Mouse (Mus musculus) hindbrain, embryonic 15.5 days (tissue): ENCODE data around the gene Tanc2. TPM values are rescaled to one million over a fixed set of nuclear protein-coding genes. Genes with fewer than 3 reads are reported as not detected.

Experiments used
- ATAC-seq: fragments of 200-750 bp; cut with Nextera tagmentation; 2 replicates; pipeline ENCODE4 v1.8.0; 2017; ENCODE audit warnings: low read depth, moderate number of reproducible peaks, moderate TSS enrichment; ENCODE audit not compliant: low FRiP score
- H3K27ac ChIP-seq: fragments of 300-500 bp; sonication (generic); replicated peaks from 2 replicates; pipeline ENCODE4 v1.5.1; 2015; ENCODE audit warnings: mild to moderate bottlenecking, inconsistent platforms
- H3K27me3 ChIP-seq: fragments of 300-500 bp; sonication (generic); 2 replicates; pipeline ENCODE4 v1.6.1; 2015; ENCODE audit warnings: control low read depth, inconsistent platforms
- H3K36me3 ChIP-seq: fragments of 300-500 bp; sonication (generic); 2 replicates; pipeline ENCODE4 v1.6.1; 2015; ENCODE audit warnings: control low read depth, inconsistent platforms
- H3K4me1 ChIP-seq: fragments of 300-500 bp; sonication (generic); replicated peaks from 2 replicates; pipeline ENCODE4 v1.6.1; 2015; ENCODE audit warnings: control low read depth, inconsistent platforms
- H3K4me2 ChIP-seq: fragments of 300-500 bp; sonication (generic); 2 replicates; pipeline ENCODE4 v1.6.1; 2015; ENCODE audit warnings: moderate library complexity, mild to moderate bottlenecking, inconsistent platforms
- H3K4me3 ChIP-seq: fragments of 300-500 bp; sonication (generic); 2 replicates; pipeline ENCODE4 v1.5.1; 2015; ENCODE audit warnings: mild to moderate bottlenecking, inconsistent platforms
- H3K9ac ChIP-seq: fragments of 300-500 bp; sonication (generic); 2 replicates; pipeline ENCODE4 v1.6.1; 2015; ENCODE audit warnings: inconsistent platforms
- H3K9me3 ChIP-seq: fragments of 300-500 bp; sonication (generic); 2 replicates; pipeline ENCODE4 v1.6.1; 2016; ENCODE audit warnings: control low read depth, inconsistent platforms
- WGBS: fragments of 180-500 bp; shearing (Covaris S2); methylation state at CpG from one replicate; pipeline ENCODE4 v1.1.7; 2015; 5-methylcytosine and 5-hydroxymethylcytosine counted together
- polyA plus RNA-seq: library from polyadenylated mRNA; unstranded; fragments of >200 nt; fragmentation: Nextera tagmentation; extraction: Ambion mirVana; gene quantifications from 2 replicates; pipeline ENCODE4 v1.2.1, GENCODE M21; 2015

The Tanc2 gene
- polyA plus RNA-seq, 1 experiment from 2014 or later: 50.8 TPM

DNA sequence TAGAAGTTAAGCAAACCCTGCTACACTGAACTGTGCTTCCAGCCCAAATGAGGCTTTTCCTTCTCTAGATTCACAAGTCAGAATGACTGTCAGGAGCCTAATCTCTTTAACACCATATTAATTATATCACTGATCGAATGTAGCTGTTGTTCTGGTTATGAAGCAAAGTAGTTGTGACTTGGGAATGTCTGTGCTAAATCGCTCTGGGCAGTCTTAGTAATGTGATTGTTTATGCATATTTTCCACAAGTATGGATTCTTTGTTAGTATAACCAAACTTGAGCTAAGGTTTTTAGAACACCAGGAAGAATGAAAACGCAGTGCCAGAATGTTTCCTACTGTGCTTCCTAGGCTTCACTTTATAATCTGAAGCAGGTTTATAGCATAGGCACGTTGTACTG, 170.6 kb downstream of the Tanc2 start:
- no peaks in the 10 kb centered on the region for H3K9me3 ChIP-seq
- H3K9ac ChIP-seq: no peak overlapping the region
- H3K27ac ChIP-seq: peak overlapping the region; percentile 23; the same call in 1 of the 2 replicates
- no peaks in the 10 kb centered on the region for H3K36me3 ChIP-seq
- ATAC-seq: no peak
- WGBS: 21% methylated on average over 4 of the region's 4 CpGs
- H3K4me2 ChIP-seq: no peak overlapping the region
- peaks cover 4% of the 10 kb centered on the region for H3K4me1 ChIP-seq
- no peaks in the 10 kb centered on the region for H3K27me3 ChIP-seq
- no peak overlapping the region for H3K4me3 ChIP-seq

DNA sequence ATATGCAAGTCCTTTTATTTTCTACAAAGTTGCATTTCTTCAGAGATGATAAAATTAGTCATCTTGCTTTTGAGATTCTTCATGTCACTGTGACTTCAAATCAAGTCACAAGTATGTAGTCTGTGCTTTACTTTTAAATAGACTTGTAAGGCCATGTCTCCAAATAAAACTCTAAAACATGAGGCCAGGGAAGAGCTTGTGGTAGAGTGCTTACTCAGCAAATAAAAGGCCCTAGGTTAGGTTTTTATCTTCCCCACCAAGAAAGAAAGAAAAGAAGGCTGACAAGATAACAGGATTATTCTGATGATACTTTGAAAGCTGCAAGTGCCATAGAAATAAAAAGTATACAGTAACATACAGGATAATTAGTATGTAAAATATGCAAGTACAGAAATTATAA, 188.0 kb downstream of the Tanc2 start:
- no peaks in the 10 kb centered on the region for H3K27me3 ChIP-seq
- no peak overlapping the region for H3K4me3 ChIP-seq
- H3K36me3 ChIP-seq: peaks cover 11% of the 10 kb centered on the region
- no peaks in the 10 kb centered on the region for H3K9me3 ChIP-seq
- no peak overlapping the region for H3K4me2 ChIP-seq
- H3K4me1 ChIP-seq: no peaks in the 10 kb centered on the region
- no peak overlapping the region for H3K27ac ChIP-seq
- ATAC-seq: no peak
- H3K9ac ChIP-seq: no peak overlapping the region

DNA sequence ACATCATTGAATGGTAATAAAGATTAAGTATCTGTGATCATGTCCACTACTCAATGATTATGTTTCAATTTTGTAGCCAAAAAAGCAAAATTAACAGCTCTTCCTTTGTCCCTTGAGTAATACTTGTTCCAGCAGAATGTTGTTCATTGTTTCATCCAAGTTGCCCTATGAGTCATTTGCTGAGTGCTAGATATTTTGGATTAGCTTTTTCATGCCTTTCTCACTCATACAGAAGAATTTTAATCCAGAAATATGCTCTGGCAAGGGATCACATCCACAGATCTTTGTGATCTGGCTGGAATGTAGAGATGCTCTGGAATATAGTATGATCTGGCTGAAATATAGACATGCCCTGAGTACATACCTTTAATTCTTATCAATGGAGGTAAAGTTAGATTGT, 202.7 kb downstream of the Tanc2 start:
- H3K4me1 ChIP-seq: no peaks in the 10 kb centered on the region
- no peaks in the 10 kb centered on the region for H3K27me3 ChIP-seq
- H3K9me3 ChIP-seq: no peaks in the 10 kb centered on the region
- no peaks in the 10 kb centered on the region for H3K36me3 ChIP-seq
- no peak overlapping the region for H3K4me2 ChIP-seq
- H3K27ac ChIP-seq: no peak overlapping the region
- no peak overlapping the region for H3K4me3 ChIP-seq
- no peak overlapping the region for H3K9ac ChIP-seq
- no peak for ATAC-seq

DNA sequence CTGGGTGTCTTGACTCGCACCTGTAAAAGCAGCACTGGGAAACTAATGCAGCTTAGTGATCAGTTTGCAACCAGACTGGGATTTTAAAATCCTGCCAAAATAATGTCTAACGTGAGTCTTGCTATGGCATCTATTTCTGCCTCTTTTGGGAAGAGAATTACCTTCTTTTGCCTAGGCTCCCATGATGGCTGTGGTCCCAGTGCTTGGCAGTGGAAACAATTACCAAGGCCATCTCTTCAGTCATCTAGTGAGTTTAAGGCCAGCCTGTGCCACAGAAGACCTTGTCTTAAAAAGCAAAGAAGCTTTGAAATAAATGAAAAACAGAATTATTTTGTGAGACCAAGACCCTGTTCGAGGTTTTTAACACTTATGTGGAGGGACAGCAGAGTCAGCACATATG, 213.9 kb downstream of the Tanc2 start:
- H3K9me3 ChIP-seq: no peaks in the 10 kb centered on the region
- no peaks in the 10 kb centered on the region for H3K4me1 ChIP-seq
- H3K9ac ChIP-seq: no peak overlapping the region
- H3K4me3 ChIP-seq: no peak overlapping the region
- H3K4me2 ChIP-seq: no peak overlapping the region
- no peak overlapping the region for H3K27ac ChIP-seq
- no peaks in the 10 kb centered on the region for H3K27me3 ChIP-seq
- no peaks in the 10 kb centered on the region for H3K36me3 ChIP-seq
- no peak for ATAC-seq
- 84% methylated on average over 3 of the region's 3 CpGs for WGBS

DNA sequence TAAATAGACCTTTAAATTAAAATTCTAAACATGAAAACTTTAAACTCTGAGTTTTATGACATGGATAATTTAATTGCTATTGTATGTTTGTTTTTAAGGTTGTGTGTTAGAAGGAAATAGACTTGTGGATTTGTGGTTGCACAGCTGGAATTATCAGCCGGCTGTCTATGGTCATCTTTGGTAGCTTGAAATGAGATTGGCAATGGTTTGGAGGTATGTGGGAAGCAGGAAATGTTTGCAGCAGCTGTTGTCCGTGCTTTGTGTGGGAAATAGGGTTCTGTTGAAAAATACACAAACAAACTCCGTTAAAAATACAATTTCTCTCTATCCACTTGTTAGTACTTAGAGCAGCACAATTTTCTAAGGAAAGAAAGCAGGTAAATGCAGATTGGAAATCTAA, 215.0 kb downstream of the Tanc2 start:
- no peaks in the 10 kb centered on the region for H3K36me3 ChIP-seq
- H3K27ac ChIP-seq: no peak overlapping the region
- no peak overlapping the region for H3K4me2 ChIP-seq
- no peak overlapping the region for H3K9ac ChIP-seq
- no peak overlapping the region for H3K4me3 ChIP-seq
- no peaks in the 10 kb centered on the region for H3K27me3 ChIP-seq
- H3K4me1 ChIP-seq: no peaks in the 10 kb centered on the region
- no peaks in the 10 kb centered on the region for H3K9me3 ChIP-seq
- 63% methylated on average over 3 of the region's 3 CpGs for WGBS
- ATAC-seq: no peak

DNA sequence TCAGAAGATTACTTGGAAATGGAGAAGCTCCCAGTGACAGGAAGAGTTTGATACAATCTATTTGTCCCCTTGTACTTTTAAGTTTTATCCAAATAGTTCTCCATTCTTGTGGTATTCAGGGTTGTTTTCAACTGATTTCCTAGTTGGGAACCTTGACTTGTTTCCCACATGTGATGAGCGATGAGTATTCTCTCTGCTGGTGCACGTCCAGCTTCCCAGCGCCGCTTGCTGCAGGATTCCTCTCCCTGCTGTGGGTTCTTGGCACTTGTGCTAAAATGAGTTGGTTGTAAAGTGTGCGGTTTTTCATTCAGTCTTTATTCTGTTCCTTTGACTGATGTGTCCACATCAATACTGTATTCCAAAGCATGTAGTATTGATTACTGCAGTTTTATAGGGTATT, 217.3 kb downstream of the Tanc2 start:
- Histone ChIP-seq H3K9me3 (no peaks in the 10 kb centered on the region), H3K4me2 (no peak overlapping the region), H3K36me3 (peaks cover 9% of the 10 kb centered on the region; the same call in 1 of the 2 replicates), H3K4me3 (no peak overlapping the region), H3K9ac (no peak overlapping the region), H3K4me1 (no peaks in the 10 kb centered on the region), H3K27ac (no peak overlapping the region), H3K27me3 (no peaks in the 10 kb centered on the region)
- WGBS: 85% methylated on average over 5 of the region's 5 CpGs
- ATAC-seq: no peak

DNA sequence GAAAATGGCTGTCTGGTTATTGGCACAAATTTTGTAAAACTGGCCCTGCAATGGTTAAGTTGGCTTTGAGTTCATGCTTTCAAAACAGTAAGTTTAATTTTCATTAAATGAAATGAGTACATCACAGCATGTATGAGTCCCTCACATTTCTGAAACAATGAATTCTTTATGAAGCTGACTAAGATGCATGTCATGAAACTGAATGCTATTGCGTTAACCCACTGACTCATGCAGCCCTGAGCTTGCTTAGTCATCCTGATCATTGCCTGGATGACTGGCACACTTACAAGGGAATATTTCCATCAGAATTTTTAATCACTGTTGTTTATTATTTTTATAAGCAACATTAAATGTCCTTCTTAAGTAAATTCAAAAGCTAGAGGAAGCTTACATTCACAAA, 233.5 kb downstream of the Tanc2 start:
- H3K36me3 ChIP-seq: no peaks in the 10 kb centered on the region
- WGBS: 41% methylated on average over 1 of the region's 1 CpGs
- H3K4me2 ChIP-seq: no peak overlapping the region
- no peak overlapping the region for H3K9ac ChIP-seq
- H3K9me3 ChIP-seq: no peaks in the 10 kb centered on the region
- ATAC-seq: no peak
- no peaks in the 10 kb centered on the region for H3K4me1 ChIP-seq
- H3K27ac ChIP-seq: no peak overlapping the region
- no peaks in the 10 kb centered on the region for H3K27me3 ChIP-seq
- no peak overlapping the region for H3K4me3 ChIP-seq

DNA sequence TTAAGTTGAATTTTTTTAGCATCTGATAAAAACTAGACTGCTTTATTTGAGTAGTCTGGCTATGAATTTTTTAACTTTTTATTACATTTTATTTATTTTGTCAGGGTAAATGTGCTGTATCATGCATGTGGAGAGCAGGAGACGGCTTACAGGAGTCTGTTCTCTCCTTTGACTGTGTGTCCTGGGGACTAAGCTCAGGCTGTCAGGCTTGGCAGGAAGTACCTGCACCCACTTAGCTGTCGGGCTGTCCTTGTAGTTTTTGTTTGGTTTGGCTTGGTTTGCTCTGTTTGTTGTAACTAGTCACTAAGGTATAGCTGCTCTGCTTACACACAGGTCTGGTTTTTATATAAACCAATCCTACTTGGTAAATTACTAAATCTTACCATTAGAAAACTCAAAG, 234.0 kb downstream of the Tanc2 start:
- no peaks in the 10 kb centered on the region for H3K4me1 ChIP-seq
- H3K27ac ChIP-seq: no peak overlapping the region
- ATAC-seq: no peak
- no peaks in the 10 kb centered on the region for H3K36me3 ChIP-seq
- 74% methylated on average over 2 of the region's 2 CpGs for WGBS
- H3K27me3 ChIP-seq: no peaks in the 10 kb centered on the region
- H3K4me3 ChIP-seq: no peak overlapping the region
- H3K9ac ChIP-seq: no peak overlapping the region
- no peaks in the 10 kb centered on the region for H3K9me3 ChIP-seq
- H3K4me2 ChIP-seq: no peak overlapping the region

DNA sequence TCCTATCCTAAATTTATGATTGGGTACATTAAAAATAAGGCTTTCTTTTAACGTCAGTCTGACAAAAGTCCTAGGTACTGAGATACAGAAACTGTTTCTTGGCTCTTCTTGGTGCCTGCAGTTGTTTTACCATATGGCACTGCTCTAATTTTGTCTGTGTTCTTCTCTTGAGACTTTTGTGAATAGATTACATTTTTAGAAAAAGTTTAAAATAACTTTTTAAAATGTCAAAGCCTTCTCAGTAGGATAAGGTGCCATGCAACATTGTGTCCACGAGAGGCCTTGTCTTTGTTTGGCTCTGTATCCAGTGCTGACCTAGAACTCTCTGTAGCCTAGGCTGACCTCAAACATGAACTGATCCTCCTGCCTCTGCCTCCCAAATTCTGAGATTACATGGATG, 238.4 kb downstream of the Tanc2 start:
- WGBS: 80% methylated on average over 2 of the region's 2 CpGs
- H3K4me3 ChIP-seq: no peak overlapping the region
- H3K9me3 ChIP-seq: no peaks in the 10 kb centered on the region
- H3K36me3 ChIP-seq: no peaks in the 10 kb centered on the region
- H3K4me1 ChIP-seq: no peaks in the 10 kb centered on the region
- no peak for ATAC-seq
- H3K4me2 ChIP-seq: no peak overlapping the region
- no peak overlapping the region for H3K27ac ChIP-seq
- no peaks in the 10 kb centered on the region for H3K27me3 ChIP-seq
- H3K9ac ChIP-seq: no peak overlapping the region

DNA sequence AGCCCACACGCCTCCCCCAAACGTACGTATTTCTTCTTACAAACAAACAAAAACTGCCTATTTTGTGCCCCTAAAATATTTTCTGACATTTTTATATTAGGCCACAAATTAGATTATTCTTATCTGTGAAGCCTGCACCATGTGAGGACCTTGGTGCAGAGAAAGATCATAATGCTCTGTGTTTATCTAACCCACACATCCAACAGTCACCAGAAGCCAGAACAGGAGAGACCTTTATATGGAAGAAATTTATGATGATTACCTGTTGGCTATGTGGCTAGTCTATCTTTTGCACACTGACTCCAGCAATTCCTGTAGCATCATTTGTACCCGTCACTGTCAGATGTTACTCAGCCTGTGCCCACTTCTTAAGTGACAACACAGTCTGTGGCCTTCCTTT, 245.4 kb downstream of the Tanc2 start:
- H3K27ac ChIP-seq: no peak overlapping the region
- peaks cover 13% of the 10 kb centered on the region for H3K36me3 ChIP-seq
- no peak overlapping the region for H3K4me2 ChIP-seq
- no peaks in the 10 kb centered on the region for H3K4me1 ChIP-seq
- H3K27me3 ChIP-seq: no peaks in the 10 kb centered on the region
- no peaks in the 10 kb centered on the region for H3K9me3 ChIP-seq
- WGBS: 95% methylated on average over 4 of the region's 4 CpGs
- H3K4me3 ChIP-seq: no peak overlapping the region
- ATAC-seq: no peak
- H3K9ac ChIP-seq: no peak overlapping the region

DNA sequence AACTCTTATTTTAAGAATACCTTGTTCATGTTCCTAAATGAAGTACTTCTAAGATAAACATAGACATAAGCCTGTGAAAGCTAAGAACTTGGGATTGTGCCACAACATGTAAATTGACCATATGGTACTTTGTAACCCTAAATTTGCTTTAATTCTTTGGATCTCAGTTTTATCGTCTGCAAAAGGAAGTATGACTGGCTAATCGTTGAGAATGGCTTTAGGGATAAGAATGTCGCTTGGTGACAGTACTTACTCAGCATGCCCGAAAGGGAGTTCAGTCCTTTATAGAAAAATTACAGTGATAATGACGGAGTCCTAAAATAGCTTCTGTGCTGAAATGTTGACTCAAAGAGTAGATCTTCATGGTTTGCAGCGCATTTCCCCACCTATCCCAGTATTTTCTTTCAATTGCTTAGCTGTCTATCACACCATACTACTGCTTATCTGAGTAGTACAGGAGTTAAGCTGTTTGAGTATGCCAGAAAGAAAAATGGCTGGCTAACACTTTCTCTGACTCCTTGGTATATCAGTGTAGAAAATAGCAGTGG, 246.6 kb downstream of the Tanc2 start:
- Histone ChIP-seq H3K36me3 (peaks cover 21% of the 10 kb centered on the region), H3K4me3 (no peak overlapping the region), H3K4me1 (no peaks in the 10 kb centered on the region), H3K4me2 (no peak overlapping the region), H3K9me3 (no peaks in the 10 kb centered on the region), H3K27me3 (no peaks in the 10 kb centered on the region), H3K27ac (no peak overlapping the region), H3K9ac (no peak overlapping the region)
- 87% methylated on average over 6 of the region's 6 CpGs for WGBS
- ATAC-seq: no peak

DNA sequence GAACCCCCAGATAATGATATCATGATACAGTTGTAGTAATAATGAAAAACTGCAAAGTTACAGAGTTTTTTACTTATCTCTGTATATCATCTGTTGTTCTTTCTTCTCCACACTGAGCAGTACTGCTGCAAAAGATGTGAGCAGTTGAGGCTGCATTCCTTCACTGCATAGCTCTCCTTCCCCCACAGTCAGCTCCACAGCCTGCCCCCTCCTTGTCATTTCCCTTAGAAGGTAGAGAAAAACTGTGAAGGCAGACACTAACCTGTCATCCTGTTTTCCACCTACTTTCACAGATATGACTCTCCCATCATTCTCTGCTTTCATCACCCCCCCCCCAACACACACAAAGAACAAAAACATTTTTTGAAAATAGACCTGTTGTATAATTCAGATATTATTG, 248.2 kb downstream of the Tanc2 start:
- Histone ChIP-seq H3K4me3 (no peak overlapping the region), H3K27me3 (no peaks in the 10 kb centered on the region), H3K9me3 (no peaks in the 10 kb centered on the region), H3K4me2 (no peak overlapping the region), H3K27ac (no peak overlapping the region), H3K9ac (no peak overlapping the region), H3K36me3 (peaks cover 29% of the 10 kb centered on the region), H3K4me1 (no peaks in the 10 kb centered on the region)
- ATAC-seq: no peak

DNA sequence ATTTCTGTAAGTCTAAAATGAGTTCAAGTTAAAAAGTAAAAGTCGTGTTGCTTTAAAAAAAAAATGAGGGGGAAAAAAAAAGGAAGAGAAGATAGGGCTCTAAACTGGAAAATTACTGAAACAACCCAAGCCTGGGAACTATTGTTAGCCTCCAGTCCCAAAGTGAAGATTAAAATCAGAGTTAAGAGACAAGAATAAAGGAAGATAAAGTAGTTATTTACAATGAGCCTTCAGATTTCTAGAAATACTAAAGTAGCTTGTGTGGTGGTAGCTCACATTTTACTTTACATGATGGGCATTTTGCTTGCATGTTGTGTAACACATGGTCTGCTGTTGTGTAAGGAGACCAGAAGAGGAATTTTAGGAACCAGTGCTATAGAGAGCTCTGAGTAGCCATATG, 256.1 kb downstream of the Tanc2 start:
- no peak overlapping the region for H3K27ac ChIP-seq
- no peak overlapping the region for H3K4me3 ChIP-seq
- no peaks in the 10 kb centered on the region for H3K4me1 ChIP-seq

More for the DNA sequence above, 256.1 kb downstream of the Tanc2 start:
- ATAC-seq: no peak
- 89% methylated on average over 1 of the region's 1 CpGs for WGBS
- Histone ChIP-seq H3K4me2 (no peak overlapping the region), H3K27me3 (no peaks in the 10 kb centered on the region), H3K9ac (no peak overlapping the region), H3K9me3 (no peaks in the 10 kb centered on the region), H3K36me3 (peaks cover 27% of the 10 kb centered on the region)
